Mouse (Mus musculus) kidney, adult 8-10 months (tissue): ENCODE results near the gene Lrrc3c.
"Not testable (repeated sequence)": the region's sequence is repeated elsewhere in the genome, so short reads cannot be mapped to it uniquely, and the experiment has no call there.

ENCODE experiments used
- DNase-seq, 2 experiments: peaks; one replicate each; pipeline ENCODE4 v3.0.0; 2022

The Lrrc3c gene

DNA sequence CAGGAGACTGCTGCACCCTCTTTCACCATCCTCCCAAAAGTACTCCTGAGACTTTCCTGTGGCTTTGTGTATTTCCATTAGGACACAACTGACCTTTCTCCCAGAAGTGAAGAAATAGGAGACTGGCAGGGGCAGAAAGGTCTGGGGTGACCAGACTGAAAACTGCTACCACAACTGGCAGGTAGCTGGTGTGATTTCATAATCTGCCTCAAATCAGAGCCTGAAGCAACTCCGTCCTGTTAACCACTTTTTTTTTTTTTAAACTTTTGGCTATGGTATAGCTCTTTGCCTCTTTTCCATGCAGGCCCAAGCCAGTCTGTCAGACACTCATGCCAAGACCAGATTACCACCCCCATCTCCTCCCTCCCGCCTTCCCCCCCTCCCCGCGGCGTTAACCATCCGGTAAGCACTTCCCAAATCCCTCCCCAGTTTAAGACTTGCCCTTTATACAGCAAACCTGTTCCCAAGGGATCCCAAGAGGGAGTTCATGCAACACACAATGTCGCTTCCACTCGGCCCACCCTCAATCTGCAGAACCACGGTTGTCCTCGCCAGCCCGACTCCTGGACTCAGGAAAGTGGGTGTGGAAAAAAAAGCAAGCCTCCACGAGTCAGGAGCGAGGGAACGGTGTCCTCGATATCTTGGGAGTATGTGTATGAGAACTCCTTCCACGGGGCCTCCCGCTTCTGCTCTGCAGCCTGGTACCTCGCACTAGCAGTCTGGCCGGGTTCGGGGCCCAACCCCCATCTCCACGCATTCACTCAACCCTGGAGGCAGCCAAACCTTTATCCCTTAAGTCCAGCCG lies 11.8 kb upstream of the Lrrc3c start:
- peak in 1 of 2 experiments; percentile 28 for DNase-seq

DNA sequence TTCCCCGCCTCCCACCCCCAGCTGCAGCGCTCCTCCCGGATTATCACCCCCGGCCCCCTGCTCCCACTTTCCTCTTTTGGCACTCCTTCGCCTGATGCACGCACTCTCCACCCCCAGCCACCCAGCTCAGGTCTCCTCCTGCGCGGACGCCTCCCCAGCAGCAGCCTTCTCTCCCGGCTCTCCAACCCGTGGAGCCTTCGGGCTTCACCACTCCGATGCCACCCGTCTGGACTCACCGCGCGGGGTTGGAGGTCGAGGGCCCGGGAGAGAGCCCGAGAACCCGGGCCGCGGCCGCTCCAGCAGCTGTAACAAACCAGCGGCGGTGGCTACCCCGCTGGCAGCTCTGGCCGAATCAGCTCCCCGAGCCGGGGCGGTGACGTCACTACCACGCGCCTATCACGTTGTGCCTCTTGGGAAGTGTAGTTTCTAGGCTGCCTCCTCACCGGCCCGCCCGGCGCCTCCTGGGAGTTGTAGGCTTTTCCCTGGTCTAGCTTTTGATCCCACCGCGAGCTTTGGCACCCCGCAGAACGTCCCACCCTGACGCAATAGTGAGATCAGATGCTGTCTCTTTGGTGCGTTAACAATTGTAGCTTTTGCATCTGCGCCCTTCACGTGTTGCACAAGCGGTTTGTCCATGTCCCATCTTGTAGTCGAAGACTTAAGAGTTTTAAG lies 11.1 kb upstream of the Lrrc3c start, which contains the start of gene Ormdl3:
Ormdl3 (minus strand) TSS at position 477 of the 672 bp plus-strand sequence.
- DNase-seq, result peak; percentile 97 to 98

DNA sequence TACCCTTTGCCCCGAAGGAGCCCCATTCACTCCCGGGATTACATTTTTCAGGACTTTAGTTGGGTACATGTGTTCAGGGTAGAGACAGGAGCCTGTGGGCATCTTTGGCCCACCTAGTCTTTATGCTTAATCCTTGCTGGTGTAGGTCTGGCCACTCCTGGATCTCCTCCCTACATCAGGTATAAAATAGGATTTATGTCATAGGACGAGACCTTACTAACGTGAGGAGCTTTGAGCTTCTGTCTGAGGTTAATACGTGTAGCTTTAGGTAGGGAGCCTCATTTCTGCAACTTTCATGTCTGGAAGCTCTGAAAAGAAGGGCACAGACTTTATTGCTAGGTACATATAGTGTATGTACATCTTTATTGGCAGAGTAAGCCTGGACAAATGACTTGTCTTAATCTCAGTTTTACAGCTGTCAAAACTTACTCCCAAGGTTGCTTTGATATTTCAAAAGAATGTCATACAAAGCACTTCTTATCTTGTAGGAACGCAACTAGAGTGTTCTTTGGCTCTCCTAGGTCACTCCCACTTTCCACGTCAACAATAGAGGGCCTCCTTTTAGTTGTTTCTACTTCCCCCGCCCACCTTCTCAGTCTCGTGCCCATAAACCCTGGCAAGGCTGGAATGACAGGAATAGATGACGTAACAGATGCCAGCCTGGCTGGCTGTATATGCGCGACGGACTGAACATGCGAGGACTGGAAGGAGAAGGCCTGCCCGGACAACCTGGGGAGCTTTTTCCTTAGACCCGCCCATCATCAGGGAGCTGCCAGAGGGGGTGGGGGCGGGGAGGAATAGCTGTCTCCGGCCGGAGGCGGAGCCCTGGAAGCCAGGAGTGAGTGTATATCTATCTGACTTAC lies 10.2 kb upstream of the Lrrc3c start:
- peak; percentile 79 for DNase-seq

DNA sequence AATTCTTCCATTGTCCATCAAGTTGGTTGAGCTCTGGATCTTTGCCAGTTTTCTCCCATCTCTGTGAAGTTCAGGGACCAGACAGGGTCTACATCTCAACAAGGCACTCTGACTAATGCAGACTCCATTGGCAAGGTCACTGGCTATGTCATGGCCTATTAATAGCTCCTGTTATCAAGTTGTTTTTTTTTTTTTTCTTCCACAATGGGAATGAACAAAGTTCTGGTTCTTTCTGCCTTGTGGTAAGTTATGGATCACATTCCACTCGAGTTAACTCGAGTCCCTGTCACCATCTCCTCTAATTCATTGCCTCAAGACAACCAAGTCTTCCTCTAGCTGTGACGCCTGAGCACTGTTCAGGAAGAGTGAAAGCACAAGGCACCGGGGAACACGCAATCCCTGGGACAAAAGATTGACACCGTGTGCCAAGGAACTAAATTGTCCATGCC lies 9.2 kb upstream of the Lrrc3c start:
- DNase-seq, result no peak

DNA sequence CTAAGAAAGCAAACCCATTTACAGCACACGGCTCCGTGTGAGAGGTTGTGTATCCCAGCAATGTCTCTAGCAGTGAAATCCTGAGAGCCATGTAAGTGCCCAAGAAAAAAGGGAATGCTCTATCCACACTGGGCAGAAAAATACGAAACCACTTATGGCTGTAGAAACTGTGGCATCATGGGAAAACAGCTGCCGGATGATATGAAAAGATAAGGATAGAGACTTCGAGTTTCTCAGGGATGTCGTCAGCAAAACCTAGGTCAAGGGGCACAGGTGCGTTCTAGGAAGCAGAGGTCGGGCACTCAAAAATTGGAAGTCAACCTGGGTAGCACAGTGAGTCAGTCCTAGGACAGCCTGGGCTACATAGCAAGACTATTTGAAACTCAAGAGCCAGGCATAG lies 8.8 kb upstream of the Lrrc3c start:
- DNase-seq, result no peak

DNA sequence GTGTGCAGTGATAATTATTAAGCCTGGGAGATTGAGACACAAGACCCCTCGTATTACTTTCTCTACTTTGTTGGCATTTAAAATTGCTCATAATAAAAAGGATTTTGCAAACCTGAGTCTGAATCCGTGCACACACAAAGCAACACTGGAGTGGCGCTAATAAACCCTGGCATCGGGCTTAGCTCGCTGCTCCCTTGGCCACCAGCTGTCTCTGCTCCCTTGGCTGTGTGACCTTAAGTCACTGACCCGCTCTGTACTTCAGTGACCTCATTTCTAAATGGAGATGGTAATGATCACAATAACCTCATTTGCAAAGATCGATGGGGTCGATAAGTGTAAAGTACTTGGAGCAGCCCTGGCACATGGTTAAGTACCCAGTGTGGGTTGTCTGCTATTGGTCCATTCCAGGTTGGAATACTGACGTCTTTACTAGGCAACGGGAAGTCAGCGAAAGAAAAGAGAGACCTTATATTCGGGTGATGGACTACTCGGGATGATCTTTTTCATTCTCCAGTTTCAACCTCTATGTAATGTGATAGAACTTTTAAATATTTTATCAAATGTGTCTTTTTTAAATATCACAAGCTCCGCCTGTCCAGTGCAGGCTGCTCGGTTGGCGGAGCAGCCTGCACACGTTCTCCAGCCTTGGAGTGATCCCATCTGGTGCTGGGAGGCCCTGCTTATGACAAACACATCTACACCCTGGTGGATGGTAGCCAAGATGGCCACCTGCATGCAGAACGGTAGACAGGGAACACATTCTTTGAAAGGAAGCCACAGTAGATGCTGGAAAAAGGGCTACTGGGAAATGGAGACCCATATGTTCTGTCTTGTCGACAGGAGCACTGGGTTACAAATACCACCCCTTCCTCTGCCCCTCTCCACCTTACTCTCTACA lies 7.3 kb upstream of the Lrrc3c start:
- DNase-seq, result peak in 1 of 2 experiments; percentile 16

DNA sequence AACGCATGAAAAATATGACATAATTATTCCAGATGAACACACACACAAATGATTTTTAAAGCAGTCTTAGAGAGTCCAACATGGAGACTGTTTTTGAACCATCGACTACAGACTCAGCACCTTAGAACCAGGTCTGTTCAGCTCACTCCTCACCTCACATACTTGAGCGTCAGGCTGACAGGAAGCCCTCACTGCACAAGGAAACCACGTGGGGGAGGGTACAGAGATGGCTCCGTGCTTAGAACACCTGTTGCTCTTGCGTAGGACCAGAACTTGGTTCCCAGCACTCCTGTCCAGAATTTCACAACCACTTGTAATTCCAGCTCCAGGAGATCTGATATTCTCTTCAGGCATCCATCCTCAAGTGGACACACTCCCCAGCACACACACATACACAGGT lies 3.1 kb upstream of the Lrrc3c start:
- no peak for DNase-seq

DNA sequence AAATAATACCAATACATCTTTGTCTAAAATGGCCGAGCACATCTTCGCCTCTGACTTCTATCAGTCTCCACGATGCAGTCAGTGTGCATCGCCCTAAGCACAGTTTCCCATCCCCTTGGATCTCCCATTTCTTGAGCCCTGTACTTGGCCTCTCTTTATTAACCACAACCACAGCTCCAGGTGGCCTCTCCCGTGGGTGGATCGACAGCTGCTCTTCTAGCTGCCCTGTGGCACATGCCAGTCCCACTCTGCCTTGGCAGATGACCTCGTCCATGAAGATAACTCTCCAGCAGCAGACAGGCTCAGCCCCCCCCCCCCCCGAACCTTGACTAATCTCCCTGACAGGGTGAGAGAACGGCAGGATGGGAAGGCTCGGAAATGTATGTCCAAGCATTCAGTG lies 2.6 kb upstream of the Lrrc3c start:
- DNase-seq, result no peak

DNA sequence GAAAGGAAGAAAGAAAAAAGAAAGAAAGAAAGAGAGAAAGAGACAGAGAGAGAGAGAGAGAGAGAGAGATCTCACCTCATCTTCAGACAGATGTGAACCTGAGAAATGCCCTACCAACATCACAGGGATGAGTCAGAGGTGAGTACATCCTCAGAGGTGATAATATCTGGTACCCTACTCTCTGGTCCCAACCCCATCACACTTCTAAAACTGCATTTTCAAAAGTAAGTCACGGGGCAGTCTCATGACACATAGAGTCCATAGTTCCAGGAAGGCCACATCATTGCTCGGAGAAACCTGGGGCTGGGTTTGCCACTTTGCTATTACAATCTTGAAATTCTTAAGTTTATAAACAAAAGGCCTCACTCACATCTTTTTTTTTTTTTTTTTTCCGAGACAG lies 2.1 kb upstream of the Lrrc3c start:
- DNase-seq, result no peak

DNA sequence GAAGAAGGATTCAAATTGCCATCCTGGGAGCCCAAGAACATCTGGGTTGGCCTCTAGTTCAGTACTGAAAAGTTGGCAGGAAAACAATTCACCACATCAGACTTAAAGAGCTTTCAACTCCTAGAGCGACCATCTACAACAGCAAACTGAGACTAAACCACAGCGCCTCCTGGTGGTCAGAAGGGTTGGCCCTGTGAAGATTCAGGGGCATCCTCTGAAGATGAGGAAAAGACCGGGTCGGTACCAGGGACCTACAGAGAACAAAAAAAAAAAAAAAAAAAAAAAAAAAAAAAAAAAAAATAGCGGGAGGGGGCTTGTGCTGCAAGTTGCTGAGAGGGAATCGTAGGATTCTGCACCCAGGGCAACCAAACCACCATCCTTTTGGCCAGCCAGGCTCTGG lies 728 bp upstream of the Lrrc3c start:
- DNase-seq, result peak in 1 of 2 experiments; percentile 62

DNA sequence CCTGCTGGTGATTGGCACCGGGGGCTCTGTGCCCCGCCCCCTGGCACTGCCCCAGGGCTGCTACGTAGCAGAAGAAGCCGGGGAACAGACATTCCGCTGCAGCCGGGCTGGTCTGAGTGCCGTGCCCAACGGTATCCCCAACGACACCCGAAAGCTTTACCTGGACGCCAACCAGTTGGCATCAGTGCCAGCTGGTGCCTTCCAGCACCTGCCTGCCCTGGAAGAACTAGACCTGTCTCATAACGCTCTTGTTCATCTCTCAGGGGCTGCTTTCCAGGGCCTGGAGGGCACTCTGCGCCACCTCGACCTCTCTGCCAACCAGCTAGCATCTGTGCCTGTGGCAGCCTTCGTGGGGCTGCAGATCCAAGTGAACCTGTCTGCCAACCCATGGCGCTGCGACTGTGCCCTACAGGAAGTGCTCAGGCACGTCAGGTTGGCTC lies 780 bp downstream of the Lrrc3c start:
- no peak for DNase-seq

DNA sequence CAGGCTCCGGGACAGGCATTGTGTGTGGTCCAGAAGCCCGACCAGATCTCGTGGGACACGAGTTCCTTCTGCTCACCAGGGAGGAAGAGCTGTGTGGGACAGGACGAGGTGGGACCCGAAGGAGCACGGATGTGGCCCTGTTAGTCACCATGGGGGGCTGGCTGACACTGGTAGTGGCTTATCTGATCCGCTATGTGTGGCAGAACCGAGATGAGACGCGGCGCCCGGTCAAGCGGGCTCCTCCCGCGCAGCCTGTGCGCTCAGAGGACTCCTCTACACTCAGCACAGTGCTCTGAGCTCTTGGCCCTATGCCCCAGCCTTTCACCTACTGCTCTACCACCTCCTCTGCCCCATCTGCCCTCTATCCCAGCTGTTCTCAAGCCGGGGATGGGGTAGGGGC lies 1.2 kb downstream of the Lrrc3c start:
- no peak for DNase-seq

DNA sequence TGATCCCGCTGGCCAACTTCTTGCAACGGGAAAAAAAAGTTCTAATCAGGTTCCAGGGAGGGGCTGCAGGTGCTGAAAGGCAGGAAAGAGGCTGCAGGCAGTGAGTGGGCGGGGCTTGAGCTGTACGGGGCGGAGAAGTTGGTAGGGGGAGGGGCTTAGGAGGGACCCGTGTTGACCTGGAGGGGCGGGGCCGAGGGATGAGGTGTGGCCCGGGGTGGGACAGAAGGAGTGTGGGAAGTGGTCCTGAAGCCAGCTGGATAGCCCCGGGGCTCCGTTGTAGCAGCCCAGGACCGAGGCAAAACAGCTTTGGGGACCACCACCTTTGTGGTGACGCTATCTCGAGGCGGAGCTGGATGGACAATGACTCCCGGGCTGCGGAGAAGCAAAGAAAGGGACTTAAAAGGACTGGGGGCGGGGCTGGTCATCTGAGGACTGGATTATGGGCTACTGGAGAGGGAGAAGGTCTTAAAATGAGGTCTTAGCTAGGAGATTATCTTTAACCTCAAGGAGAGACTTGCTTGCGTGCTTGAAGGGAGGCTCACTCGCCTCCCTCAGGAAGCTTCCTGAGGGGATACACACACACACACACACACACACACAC lies 4.1 kb downstream of the Lrrc3c start:
- no peak for DNase-seq

DNA sequence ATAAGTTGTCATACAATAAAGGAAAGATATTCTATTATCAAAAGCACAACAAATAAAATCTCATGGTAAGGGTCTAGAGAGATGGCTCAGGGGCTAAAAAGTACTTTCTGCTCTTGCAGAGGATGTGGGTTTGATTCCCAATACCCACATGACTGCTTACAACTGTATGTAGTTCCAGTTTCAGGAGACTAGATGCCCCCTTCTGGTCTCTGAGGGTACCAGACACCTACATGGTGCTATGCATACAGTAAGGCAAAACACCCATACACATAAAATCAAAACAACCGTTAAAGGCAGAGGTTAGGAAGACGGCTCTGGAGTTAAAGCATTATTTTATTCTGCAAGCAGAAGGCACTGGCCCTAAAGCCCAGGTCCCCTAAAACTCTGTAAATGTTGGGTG lies 5.9 kb downstream of the Lrrc3c start:
- DNase-seq, result no peak

DNA sequence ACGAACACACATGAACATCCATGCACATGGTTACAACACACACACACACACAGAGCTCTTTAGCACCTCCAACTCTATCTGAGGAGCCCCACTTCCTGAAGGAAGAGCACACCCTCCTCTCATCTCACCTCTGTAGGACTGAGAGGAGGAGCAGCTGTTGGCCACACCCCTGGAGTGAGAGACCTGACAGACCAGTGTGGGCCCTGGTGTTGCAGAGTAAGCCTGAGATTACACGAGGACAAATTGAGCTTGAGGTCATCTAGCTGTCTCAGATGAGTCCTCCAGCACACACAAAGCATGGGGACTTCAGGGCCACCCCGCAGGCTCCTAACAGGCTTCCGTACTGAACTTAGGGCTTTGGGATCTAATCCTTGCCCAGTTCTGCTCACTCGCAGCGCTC lies 6.8 kb downstream of the Lrrc3c start:
- DNase-seq, result not testable (repeated sequence)

DNA sequence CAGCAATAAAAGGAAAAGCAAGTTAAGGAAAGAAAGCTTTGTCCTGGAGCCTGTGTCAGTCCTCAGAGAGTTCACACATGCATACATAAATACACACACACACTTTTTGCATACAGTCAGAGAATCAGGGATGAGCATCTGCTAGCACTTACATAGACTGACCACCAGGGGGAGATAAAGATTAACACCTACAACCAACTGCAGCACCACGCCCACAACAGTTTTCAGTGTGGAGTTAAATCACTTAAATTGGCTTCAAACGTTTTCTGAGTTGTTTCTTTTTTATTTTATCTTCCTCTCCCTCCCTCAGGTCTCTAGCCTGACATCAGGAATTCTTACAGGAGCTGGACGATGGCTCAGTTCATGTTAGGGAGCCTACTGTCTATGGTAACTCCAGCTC lies 8.7 kb downstream of the Lrrc3c start:
- DNase-seq, result no peak

DNA sequence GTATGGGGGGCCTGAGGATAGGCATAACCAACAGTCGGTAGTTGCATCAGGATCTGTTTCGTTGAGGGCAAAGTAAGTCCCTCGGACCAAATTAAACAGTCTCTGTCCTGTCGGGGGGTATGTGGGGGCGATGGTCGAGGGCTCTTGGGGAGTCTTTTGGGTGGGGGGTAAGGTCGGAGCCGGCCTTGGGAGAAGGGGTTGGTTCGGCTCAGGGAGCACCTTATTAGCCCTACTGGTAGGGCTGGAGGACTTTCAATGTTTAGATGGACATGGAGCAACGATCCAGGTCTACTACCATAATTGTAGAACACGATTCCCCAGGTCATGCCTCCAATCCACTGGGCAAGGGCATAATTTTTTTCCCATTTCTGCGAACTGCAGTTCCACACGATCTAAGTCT lies 22.7 kb downstream of the Lrrc3c start:
- no peak for DNase-seq

DNA sequence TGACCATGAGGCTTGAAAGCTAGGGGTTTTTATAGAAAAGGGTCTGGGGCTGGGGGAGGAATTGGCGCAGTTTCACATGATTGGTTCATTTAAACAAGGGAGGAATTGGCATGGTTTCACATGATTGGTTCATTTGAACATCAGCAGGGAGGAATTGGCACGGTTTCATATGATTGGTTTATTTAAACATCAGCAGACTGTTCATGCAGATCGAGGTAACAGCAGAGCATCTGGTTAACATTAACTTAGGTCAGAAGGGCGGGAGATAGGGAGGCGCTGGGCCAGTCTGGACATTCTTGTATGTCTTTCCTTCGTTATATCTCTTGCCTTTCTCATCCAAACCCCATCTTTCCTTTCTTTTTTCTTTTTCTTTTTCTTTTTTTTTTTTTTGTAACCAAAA lies 25.9 kb downstream of the Lrrc3c start:
- DNase-seq, result peak; percentile 9 to 23

DNA sequence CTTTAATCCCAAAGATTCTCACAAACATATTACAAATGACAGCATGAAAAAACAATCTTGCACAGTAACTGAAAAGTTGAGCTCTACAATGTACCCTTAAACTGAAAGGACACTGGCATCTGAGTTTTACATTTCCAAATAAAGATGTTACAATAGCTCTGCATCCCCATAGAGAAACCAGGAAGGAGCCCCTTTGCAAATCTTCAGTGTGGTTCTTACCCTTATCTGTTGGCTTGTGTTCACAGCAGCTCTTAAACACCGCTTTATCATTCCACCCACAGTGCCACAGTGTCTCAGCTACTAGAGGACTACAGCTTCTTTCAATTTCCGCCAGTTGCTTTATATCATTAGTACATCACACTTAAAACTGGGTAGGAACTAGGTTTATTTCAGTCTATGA lies 26.3 kb downstream of the Lrrc3c start:
- DNase-seq, result not testable (repeated sequence)

DNA sequence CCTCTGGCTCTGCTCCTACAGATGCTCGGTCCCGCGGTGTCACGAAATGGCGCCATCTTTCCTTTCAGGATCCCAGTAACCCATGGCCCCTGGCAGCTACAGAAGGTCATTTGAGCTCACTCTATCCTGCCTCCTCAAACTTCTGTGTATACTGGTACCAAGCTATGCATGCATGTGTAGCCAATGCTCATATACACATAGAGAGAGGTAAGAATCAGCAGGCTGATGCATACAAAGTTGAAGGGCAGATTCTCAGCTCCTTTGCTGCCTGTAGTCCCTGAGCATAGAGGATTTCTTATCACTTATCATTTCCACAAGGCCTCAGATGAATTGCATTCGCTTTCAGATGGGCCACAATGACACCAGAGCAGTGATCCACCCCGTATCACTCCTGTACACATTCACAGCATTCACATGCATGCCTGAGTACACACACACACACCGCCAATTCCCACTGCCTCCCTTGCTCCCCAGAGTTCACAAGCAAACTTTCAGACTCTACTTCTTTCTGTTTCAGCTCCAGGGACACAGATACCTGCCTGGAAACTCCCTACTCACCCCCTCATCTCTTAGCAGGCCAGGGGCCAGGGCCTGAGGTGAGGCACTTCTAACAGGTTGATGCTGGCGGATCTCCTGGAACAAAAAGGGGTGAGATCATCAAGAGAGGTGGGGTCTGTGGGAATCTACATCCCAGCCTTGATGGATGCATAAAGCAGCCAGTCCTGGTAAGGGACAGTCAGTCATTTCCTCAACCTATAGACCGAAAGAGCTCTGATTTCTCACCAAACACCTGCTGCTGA lies 27.7 kb downstream of the Lrrc3c start, which contains the start of the genes Gm12355 and Gsdma3:
Gm12355 (minus strand) TSS at position 51 of the 800 bp plus-strand sequence.
Gsdma3 (plus strand) TSS at position 750 of the 800 bp plus-strand sequence.
- DNase-seq, result no peak

DNA sequence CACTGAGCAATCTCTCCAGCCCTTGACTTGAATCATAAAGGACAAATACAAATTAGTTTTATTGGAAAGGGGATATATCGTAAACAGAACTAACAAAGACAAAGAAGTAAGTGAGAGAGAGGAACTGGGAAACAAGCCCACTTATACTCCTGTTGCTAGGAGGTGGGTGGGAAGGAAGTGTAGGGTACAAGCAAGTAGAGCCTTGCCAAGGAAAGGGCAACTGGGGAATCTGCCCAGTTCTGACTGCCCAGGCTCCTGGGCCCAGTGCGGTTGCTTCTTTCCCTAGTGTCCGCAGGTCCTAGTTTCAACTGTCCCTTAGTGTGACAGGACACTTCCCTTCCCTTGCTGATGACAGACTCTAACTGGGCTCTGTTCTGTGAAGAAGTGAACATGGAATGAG lies 30.6 kb downstream of the Lrrc3c start:
- DNase-seq, result no peak
